ENCODE assay signal across 9 mouse cellular contexts in the genomic region with DNA sequence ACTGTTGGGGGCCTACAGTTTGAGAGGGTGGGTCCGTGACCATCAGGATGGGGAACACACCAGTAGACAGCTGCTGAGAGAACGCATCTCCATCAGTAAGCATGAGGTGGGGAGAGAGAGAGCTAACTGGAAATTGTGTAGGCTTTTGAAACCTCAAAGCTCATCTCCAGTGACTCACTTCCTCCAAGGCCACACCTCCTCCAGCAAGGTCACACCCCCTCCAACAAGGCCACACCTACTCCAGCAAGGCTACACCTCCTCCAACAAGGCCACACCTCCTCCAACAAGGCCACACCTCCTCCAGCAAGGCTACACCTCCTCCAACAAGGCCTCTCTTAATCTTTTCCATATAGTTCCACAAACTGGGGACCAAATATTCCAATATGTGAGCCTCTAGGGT. TPM values are rescaled to one million over a fixed set of nuclear protein-coding genes. Genes with fewer than 3 reads are reported as not detected.
A peak's percentile ranks its signal among the peaks of the same experiment; 100 is the strongest.
DNase-seq lines count a peak whose midpoint lies in the region; ATAC-seq and TF ChIP-seq lines count a peak whose summit lies in the region.
"Had no signal": no experiment of that assay in that cellular context is flagged by ENCODE, and none has a peak within 500 bp of the region (broad histone marks: within the 10 kb centered on the region; RNA-seq: fewer than 3 reads in every experiment).

No protein-coding gene starts in this region.

- peak; percentile 68 to 91 for DNase-seq in adrenal gland, adult (ENCODE audit: inconsistent age in 2 of 2, low spot score in 1 of 2)
- DNase-seq in adrenal gland, postnatal 4 days (ENCODE audit: low spot score in 2 of 2): no peak
- DNase-seq in CD8-positive naive resting alpha-beta T cell, adult 2 months (ENCODE audit: low read depth in 2 of 2, low spot score in 2 of 2): peak; percentile 21 to 52
- peak; percentile 62 to 66 for DNase-seq in adrenal gland, postnatal 36 days
- peak; percentile 72 for DNase-seq in liver, postnatal 0 days
- no peak for DNase-seq in layer of hippocampus, adult 18-20 months (ENCODE audit: low spot score in 2 of 2)
- no peak for DNase-seq in layer of hippocampus, adult 8-10 months (ENCODE audit: low spot score in 2 of 2)
- no peak for DNase-seq in left cerebral cortex, adult 11 months (ENCODE audit: low spot score)
- DNase-seq: cerebellum, adult 11-12 months had no signal

- H3K27me3 ChIP-seq in liver, postnatal 0 days (ENCODE audit: insufficient read depth, low read length): no peaks in the 10 kb centered on the region

- H3K9me3 ChIP-seq in liver, postnatal 0 days (ENCODE audit: low read length): no peaks in the 10 kb centered on the region

- TF ChIP-seq EP300 in liver, postnatal 0 days (IDR thresholded peaks at IDR 0.05; ENCODE audit: low read depth): no peak

- WGBS in liver, postnatal 0 days (ENCODE audit: insufficient replicate concordance): 75% methylated on average over 2 of the region's 2 CpGs

- peaks cover 32% of the 10 kb centered on the region for H3K36me3 ChIP-seq in liver, postnatal 0 days (replicated peaks; ENCODE audit: insufficient read depth, low read length)

- peak; percentile 66 for ATAC-seq in liver, postnatal 0 days

- no peak overlapping the region for H3K9ac ChIP-seq in liver, postnatal 0 days (replicated peaks)

- TF ChIP-seq CTCF in liver, postnatal 0 days (IDR thresholded peaks at IDR 0.05; ENCODE audit: low read depth): no peak

- no peak overlapping the region for H3K4me3 ChIP-seq in liver, postnatal 0 days (ENCODE audit: low read depth, low read length)

- no peak overlapping the region for H3K4me2 ChIP-seq in liver, postnatal 0 days (ENCODE audit: low read depth, low read length)

- no peak overlapping the region for H3K27ac ChIP-seq in liver, postnatal 0 days (ENCODE audit: low read depth)

- H3K4me1 ChIP-seq in liver, postnatal 0 days (ENCODE audit: insufficient read depth): peaks cover 14% of the 10 kb centered on the region

RNA-seq across cellular contexts. Expression of a gene that starts 13.9 kb away (rescaled TPM):
- total RNA-seq in adrenal gland, postnatal 4 days (2021): 10 to 100 TPM; 27.4 to 27.5 TPM
- 10 to 100 TPM; 24.2 to 24.8 TPM for total RNA-seq in adrenal gland, postnatal 36 days (2021)
- 6.8 and 6.9 TPM in 2 replicates for polyA plus RNA-seq in liver, postnatal 0 days (2015; fragmentation: Nextera tagmentation; extraction: Ambion mirVana)
- total RNA-seq in layer of hippocampus, adult 18-20 months (2021): 10 to 100 TPM; 18.7 to 21.4 TPM
- 10 to 100 TPM; 20.0 to 26.3 (median 21.1) TPM for total RNA-seq in layer of hippocampus, adult 8-10 months (2022)

Comparison
In these comparisons a context has a peak if more than half of its experiments do, and no peak if none do; other contexts are left out.
1. DNase-seq: peak in adrenal gland, adult (2 of 2), CD8-positive naive resting alpha-beta T cell, adult 2 months (2 of 2), adrenal gland, postnatal 36 days (2 of 2) and liver, postnatal 0 days (single experiment); none in adrenal gland, postnatal 4 days (0 of 2), layer of hippocampus, adult 18-20 months (0 of 2), layer of hippocampus, adult 8-10 months (0 of 2) and left cerebral cortex, adult 11 months (single experiment).